Mouse (Mus musculus): ENCODE measurements around the gene Tacc2. TPM values are rescaled to one million over a fixed set of nuclear protein-coding genes. Genes with fewer than 3 reads are reported as not detected.

Gene Tacc2
- total and polyA plus RNA-seq, 3 experiments: 3.5 to 21.5 TPM; not detected in 1

GRCm38 (mm10) chr7:130605111-130605510 is 27.9 kb downstream of the Tacc2 start:
- Histone ChIP-seq H3K4me1 (ENCODE audit: control insufficient read depth in 1 of 2, insufficient read depth in 2 of 2, low read length in 2 of 2) (no peaks in the 10 kb centered on the region), H3K9me3 (replicated peaks; ENCODE audit: insufficient read depth, low read length) (no peaks in the 10 kb centered on the region), H3K9ac (ENCODE audit: control insufficient read depth, low read depth, low read length, poor library complexity, severe bottlenecking) (no peak overlapping the region), H3K79me2 (ENCODE audit: control insufficient read depth, insufficient read depth, low read length, poor library complexity) (no peaks in the 10 kb centered on the region), H3K27ac (ENCODE audit: control insufficient read depth, low read depth, low read length) (no peak overlapping the region), H3K4me3 (ENCODE audit: control insufficient read depth in 1 of 2, insufficient read depth in 1 of 2, low read depth in 2 of 2, low read length in 2 of 2) (no peak overlapping the region), H3K36me3 (ENCODE audit: control insufficient read depth in 1 of 2, insufficient read depth in 2 of 2, low read length in 2 of 2) (no peaks in the 10 kb centered on the region), H3K27me3 (ENCODE audit: control insufficient read depth in 1 of 2, insufficient read depth in 2 of 2, low read length in 2 of 2) (peaks cover 0 to 5% of the 10 kb centered on the region in 2 experiments; a peak in 1 of 4 replicates)
- TF ChIP-seq MAZ (IDR thresholded peaks at IDR 0.05; ENCODE audit: low read depth, low read length) (no peak; the same call in 1 of the 2 replicates), RAD21 (IDR thresholded peaks at IDR 0.05; ENCODE audit: low read depth, low read length) (peak; percentile 62), CTCF (IDR thresholded peaks at IDR 0.05 in 2 of 3, conservative IDR thresholded peaks at IDR 0.05 in 1 of 3; ENCODE audit: control insufficient read depth in 1 of 3, insufficient read depth in 1 of 3, low read depth in 2 of 3, low read length in 3 of 3, poor library complexity in 1 of 3, severe bottlenecking in 1 of 3) (peak; percentile 69 to 90 (median 81)), ZNF384 (IDR thresholded peaks at IDR 0.05; ENCODE audit: low read depth, low read length) (no peak), SMC3 (IDR thresholded peaks at IDR 0.05; ENCODE audit: low read depth, low read length) (peak; percentile 74)
- DNase-seq (ENCODE audit: low read depth, low spot score): peak; percentile 54

DNA sequence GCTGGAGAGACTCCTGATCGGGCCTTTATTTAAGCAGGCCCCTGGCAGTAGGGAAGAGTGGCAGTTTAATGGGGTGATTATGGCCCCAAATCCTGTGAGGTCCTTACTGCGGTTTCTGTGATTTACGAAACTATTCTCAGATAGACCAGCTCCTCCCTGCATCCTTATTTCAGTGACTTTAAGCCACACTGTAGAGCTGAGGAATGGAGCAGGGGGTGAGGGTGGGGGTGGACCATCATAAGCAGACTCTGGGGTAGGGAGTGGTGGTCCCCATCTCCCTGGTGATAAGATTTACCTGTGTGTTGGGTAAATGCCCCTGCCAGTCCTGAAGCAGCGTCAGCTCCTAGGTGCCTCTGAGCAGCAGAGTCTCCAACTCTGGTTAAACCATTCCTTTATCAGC is 29.7 kb downstream of the Tacc2 start:
- no peaks in the 10 kb centered on the region for H3K4me1 ChIP-seq (ENCODE audit: control insufficient read depth in 1 of 2, insufficient read depth in 2 of 2, low read length in 2 of 2)
- H3K27ac ChIP-seq (ENCODE audit: control insufficient read depth, low read depth, low read length): no peak overlapping the region
- no peaks in the 10 kb centered on the region for H3K79me2 ChIP-seq (ENCODE audit: control insufficient read depth, insufficient read depth, low read length, poor library complexity)
- H3K9ac ChIP-seq (ENCODE audit: control insufficient read depth, low read depth, low read length, poor library complexity, severe bottlenecking): no peak overlapping the region
- no peaks in the 10 kb centered on the region for H3K36me3 ChIP-seq (ENCODE audit: control insufficient read depth in 1 of 2, insufficient read depth in 2 of 2, low read length in 2 of 2)
- peaks cover 0 to 8% of the 10 kb centered on the region in 2 experiments; a peak in 1 of 4 replicates for H3K27me3 ChIP-seq (ENCODE audit: control insufficient read depth in 1 of 2, insufficient read depth in 2 of 2, low read length in 2 of 2)
- no peaks in the 10 kb centered on the region for H3K9me3 ChIP-seq (replicated peaks; ENCODE audit: insufficient read depth, low read length)
- no peak for DNase-seq (ENCODE audit: low read depth, low spot score)
- TF ChIP-seq MAX (IDR thresholded peaks at IDR 0.05; ENCODE audit: low read length): no peak
- no peak for TF ChIP-seq POLR2AphosphoS5 (IDR thresholded peaks at IDR 0.05; ENCODE audit: borderline replicate concordance, low read depth, low read length)
- no peak for TF ChIP-seq MAFK (IDR thresholded peaks at IDR 0.05; ENCODE audit: borderline replicate concordance, low read depth, low read length)
- TF ChIP-seq MYC (IDR thresholded peaks at IDR 0.05; ENCODE audit: low read depth, low read length): no peak
- no peak for TF ChIP-seq TBP (IDR thresholded peaks at IDR 0.05; ENCODE audit: low read depth, low read length)
- TF ChIP-seq ETS1 (IDR thresholded peaks at IDR 0.05; ENCODE audit: low read depth, low read length): no peak
- TF ChIP-seq TCF12 (IDR thresholded peaks at IDR 0.05; ENCODE audit: low read depth, low read length): no peak
- H3K4me3 ChIP-seq (ENCODE audit: control insufficient read depth in 1 of 2, insufficient read depth in 1 of 2, low read depth in 2 of 2, low read length in 2 of 2): no peak overlapping the region

GRCm38 (mm10) chr7:130613973-130614372 is 36.7 kb downstream of the Tacc2 start:
- no peaks in the 10 kb centered on the region for H3K4me1 ChIP-seq (ENCODE audit: control insufficient read depth in 1 of 2, insufficient read depth in 2 of 2, low read length in 2 of 2)
- TF ChIP-seq ZMIZ1 (IDR thresholded peaks at IDR 0.05; ENCODE audit: low read depth, low read length) (no peak), ETS1 (IDR thresholded peaks at IDR 0.05; ENCODE audit: low read depth, low read length) (no peak)
- H3K9ac ChIP-seq (ENCODE audit: control insufficient read depth, low read depth, low read length, poor library complexity, severe bottlenecking): no peak overlapping the region
- no peak overlapping the region for H3K27ac ChIP-seq (ENCODE audit: control insufficient read depth, low read depth, low read length)
- H3K9me3 ChIP-seq (replicated peaks; ENCODE audit: insufficient read depth, low read length): no peaks in the 10 kb centered on the region
- peaks cover 0 to 11% of the 10 kb centered on the region in 2 experiments; a peak in 2 of 4 replicates for H3K27me3 ChIP-seq (ENCODE audit: control insufficient read depth in 1 of 2, insufficient read depth in 2 of 2, low read length in 2 of 2)
- no peaks in the 10 kb centered on the region for H3K79me2 ChIP-seq (ENCODE audit: control insufficient read depth, insufficient read depth, low read length, poor library complexity)
- no peaks in the 10 kb centered on the region for H3K36me3 ChIP-seq (ENCODE audit: control insufficient read depth in 1 of 2, insufficient read depth in 2 of 2, low read length in 2 of 2)
- no peak overlapping the region for H3K4me3 ChIP-seq (ENCODE audit: control insufficient read depth in 1 of 2, insufficient read depth in 1 of 2, low read depth in 2 of 2, low read length in 2 of 2)
- no peak for DNase-seq (ENCODE audit: low read depth, low spot score)
